Mouse (Mus musculus): ENCODE data around the gene Tecpr1. TPM values are rescaled to one million over a fixed set of nuclear protein-coding genes. Genes with fewer than 3 reads are reported as not detected.

The Tecpr1 gene
- 100 to 1,000 TPM; 107 to 115 TPM for total RNA-seq (2021)
- long read RNA-seq, experiment 1, full-length matches to known transcripts, result 83 of 120 reads
- long read RNA-seq, experiment 1, partial matches to known transcripts, result 22 of 120 reads
- long read RNA-seq, experiment 1, other reads (novel, unspliced or antisense), result 15 of 120 reads
- long read RNA-seq, experiment 2, full-length matches to known transcripts, result 135 of 186 reads
- long read RNA-seq, experiment 2, partial matches to known transcripts, result 29 of 186 reads
- long read RNA-seq, experiment 2, other reads (novel, unspliced or antisense), result 22 of 186 reads

GRCm38 (mm10) chr5:144223503-144223862 lies at the start of gene Tecpr1:
TSS of gene Tecpr1 (minus strand) at chr5:144223615.
- Histone ChIP-seq H3K27ac (peak within 1 kb of the TSS; percentile 93), H3K4me3 (peak within 1 kb of the TSS; percentile 80)
- peak; percentile 96 for DNase-seq (ENCODE audit: low spot score in 2 of 2)
- peak; percentile 41 for TF ChIP-seq CTCF (conservative IDR thresholded peaks at IDR 0.05)

DNA sequence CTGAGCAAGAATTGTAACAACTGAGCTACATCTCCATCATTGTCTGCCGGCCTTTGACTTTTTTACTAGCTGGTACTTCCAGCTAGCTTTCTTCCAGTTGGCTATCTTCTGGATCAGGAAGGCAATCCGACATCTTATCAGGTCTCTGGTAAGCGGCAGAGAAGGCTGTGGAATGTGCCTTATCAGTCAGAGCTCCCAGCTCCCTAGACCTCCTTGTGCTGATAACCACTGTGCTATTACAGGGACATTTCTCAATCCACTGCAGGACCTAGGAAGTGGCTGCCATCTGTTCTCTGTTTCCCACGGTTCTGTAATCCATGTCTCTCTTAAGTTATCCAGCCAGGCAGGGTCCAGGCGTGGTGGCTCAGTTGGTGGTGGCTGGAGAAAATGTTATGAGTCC lies 48.4 kb upstream of the Tecpr1 start:
- no peak for DNase-seq (ENCODE audit: low spot score in 2 of 2)
- H3K27ac ChIP-seq, result no peak overlapping the region
- TF ChIP-seq CTCF (conservative IDR thresholded peaks at IDR 0.05), result no peak
- H3K4me3 ChIP-seq, result no peak overlapping the region

DNA sequence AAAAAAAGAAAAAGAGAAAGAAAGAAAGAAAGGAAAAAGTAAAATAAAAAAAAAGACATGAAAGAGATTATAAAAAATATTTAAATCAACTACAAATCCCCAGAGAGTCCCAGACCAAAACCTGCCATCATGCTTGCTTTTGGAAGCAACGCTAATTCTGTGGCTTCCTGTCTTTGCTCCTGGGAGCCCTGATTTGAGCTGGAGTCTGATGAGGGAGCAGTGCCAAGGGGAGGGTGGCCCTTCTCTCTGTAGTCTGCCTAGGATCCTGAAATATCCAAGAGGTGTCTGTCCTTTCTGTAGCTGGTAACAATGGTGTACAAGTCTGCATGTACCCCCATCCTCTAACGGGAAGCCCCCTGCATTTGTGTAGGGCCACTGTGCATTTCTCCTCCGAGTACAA lies 47.7 kb upstream of the Tecpr1 start:
- Histone ChIP-seq H3K4me3 (no peak overlapping the region), H3K27ac (no peak overlapping the region)
- TF ChIP-seq CTCF (conservative IDR thresholded peaks at IDR 0.05), result no peak

GRCm38 (mm10) chr5:144270420-144270819 lies 47.0 kb upstream of the Tecpr1 start:
- Histone ChIP-seq H3K4me3 (no peak overlapping the region), H3K27ac (no peak overlapping the region)
- no peak for DNase-seq (ENCODE audit: low spot score in 2 of 2)
- no peak for TF ChIP-seq CTCF (conservative IDR thresholded peaks at IDR 0.05)

More for the DNA sequence above, 47.7 kb upstream of the Tecpr1 start:
- DNase-seq (ENCODE audit: low spot score in 2 of 2), result no peak

GRCm38 (mm10) chr5:144269926-144270325 lies 46.5 kb upstream of the Tecpr1 start:
- no peak overlapping the region for H3K27ac ChIP-seq
- DNase-seq (ENCODE audit: low spot score in 2 of 2), result no peak
- TF ChIP-seq CTCF (conservative IDR thresholded peaks at IDR 0.05), result no peak
- no peak overlapping the region for H3K4me3 ChIP-seq

DNA sequence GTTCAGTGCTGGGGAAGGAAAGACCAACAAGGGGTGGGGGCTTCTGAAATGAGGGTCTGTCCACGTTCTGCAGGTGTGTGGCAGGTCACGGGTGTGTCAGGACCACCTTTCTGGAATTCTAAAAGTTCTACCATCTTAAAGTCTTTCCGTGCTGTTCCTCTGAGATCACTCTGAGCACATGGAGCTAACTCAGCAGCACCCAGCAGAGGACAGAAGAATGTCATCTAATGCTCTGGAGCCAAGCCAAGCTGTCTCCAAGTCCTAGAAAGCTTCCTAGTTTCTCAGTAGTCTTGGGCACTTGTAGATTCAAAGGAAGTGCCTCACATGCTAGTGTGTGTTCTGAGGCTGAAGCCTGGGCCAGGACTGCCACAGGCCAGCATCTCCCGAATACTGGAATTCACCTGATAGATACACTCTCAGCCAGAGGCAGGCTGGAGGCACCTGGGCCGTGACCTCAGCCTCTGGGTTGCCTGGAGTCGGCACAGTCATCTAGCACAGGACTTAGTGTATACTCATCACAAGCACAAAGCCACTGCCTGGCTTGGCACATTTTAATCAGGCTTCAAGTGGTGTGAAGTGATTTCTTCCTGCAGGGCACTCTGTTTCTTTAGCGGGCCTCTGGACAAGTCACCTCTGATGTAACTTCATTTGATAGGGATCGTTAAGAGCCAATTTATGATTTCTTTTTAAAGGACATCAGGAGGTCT lies 44.3 kb upstream of the Tecpr1 start:
- TF ChIP-seq CTCF (conservative IDR thresholded peaks at IDR 0.05), result peak; percentile 71
- Histone ChIP-seq H3K27ac (no peak overlapping the region), H3K4me3 (no peak overlapping the region)
- peak; percentile 49 to 51 for DNase-seq (ENCODE audit: low spot score in 2 of 2)

DNA sequence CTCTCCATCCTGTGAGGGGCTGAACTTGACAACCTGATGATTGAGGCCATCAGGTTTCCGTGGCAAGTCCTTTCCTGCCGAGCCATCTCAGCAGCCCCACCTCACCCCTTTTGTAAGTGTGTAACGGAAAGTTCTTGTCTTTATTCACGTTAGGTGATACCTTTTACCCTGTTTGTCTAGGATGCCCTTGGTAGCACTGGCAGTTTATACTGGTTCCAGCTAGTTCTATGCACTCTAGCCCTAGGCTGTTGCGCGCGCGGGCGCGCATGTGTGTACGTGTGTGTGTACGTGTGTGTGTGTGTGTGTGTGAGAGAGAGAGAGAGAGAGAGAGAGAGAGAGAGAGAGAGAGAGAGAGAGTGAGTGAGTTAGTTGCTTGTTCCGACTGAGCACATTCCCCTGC lies 40.1 kb upstream of the Tecpr1 start:
- H3K27ac ChIP-seq, result no peak overlapping the region
- no peak overlapping the region for H3K4me3 ChIP-seq
- DNase-seq (ENCODE audit: low spot score in 2 of 2), result no peak
- TF ChIP-seq CTCF (conservative IDR thresholded peaks at IDR 0.05), result no peak

GRCm38 (mm10) chr5:144263082-144263481 lies 39.7 kb upstream of the Tecpr1 start:
- no peak for TF ChIP-seq CTCF (conservative IDR thresholded peaks at IDR 0.05)
- Histone ChIP-seq H3K4me3 (no peak overlapping the region), H3K27ac (no peak overlapping the region)
- no peak for DNase-seq (ENCODE audit: low spot score in 2 of 2)

GRCm38 (mm10) chr5:144261829-144262228 lies 38.4 kb upstream of the Tecpr1 start:
- no peak overlapping the region for H3K27ac ChIP-seq
- DNase-seq (ENCODE audit: low spot score in 2 of 2), result no peak
- no peak for TF ChIP-seq CTCF (conservative IDR thresholded peaks at IDR 0.05)

DNA sequence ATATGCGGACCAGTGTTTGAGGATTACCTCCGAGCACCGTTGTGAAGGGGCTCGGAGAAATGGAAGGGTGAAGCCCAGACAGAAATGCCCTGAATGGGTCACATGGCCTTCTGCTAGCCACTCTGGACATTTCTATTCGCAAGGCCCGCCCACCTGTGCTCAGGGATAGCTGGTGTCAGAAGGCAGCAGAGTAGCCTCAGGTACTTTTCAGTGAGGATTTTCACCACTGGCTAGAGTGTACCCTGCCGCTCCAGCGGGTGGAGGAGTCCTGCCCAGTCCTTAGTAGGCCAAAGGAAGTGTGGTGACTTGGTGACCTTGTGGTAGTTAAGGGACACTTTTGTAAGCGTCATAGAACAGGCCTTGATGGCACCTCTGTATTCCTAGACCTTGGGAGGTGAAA lies 37.9 kb upstream of the Tecpr1 start:
- Histone ChIP-seq H3K4me3 (no peak overlapping the region), H3K27ac (no peak overlapping the region)
- TF ChIP-seq CTCF (conservative IDR thresholded peaks at IDR 0.05), result no peak
- no peak for DNase-seq (ENCODE audit: low spot score in 2 of 2)

More at GRCm38 (mm10) chr5:144261829-144262228, 38.4 kb upstream of the Tecpr1 start:
- no peak overlapping the region for H3K4me3 ChIP-seq

DNA sequence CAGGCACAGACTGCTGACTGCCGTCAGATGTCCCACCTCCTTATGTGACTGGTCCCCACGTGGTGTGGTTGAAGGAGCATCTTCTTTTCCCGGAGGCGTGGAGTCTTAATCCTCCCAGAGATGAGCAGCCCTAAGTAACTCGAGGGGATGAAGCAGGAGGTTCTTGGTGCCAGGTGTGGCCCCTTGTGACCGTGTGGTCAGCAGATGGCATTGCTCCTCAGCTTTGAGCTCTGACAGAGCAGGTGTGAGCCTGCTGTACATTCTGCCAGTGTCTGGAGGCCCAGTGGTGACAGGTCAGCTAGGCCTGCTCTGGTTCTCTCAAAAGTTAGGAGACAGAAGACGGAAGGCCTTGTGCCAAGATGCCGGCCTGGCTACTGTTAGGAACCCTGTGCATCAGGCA lies 37.0 kb upstream of the Tecpr1 start:
- no peak for DNase-seq (ENCODE audit: low spot score in 2 of 2)
- no peak for TF ChIP-seq CTCF (conservative IDR thresholded peaks at IDR 0.05)
- H3K4me3 ChIP-seq, result no peak overlapping the region
- no peak overlapping the region for H3K27ac ChIP-seq

- H3K27ac ChIP-seq, result no peak overlapping the region
- DNase-seq (ENCODE audit: low spot score in 2 of 2), result no peak
- no peak overlapping the region for H3K4me3 ChIP-seq
- TF ChIP-seq CTCF (conservative IDR thresholded peaks at IDR 0.05), result no peak
Measured at GRCm38 (mm10) chr5:144259228-144259627, 35.8 kb upstream of the Tecpr1 start.

GRCm38 (mm10) chr5:144258687-144259086 lies 35.3 kb upstream of the Tecpr1 start:
- peak overlapping the region; percentile 12; the same call in 1 of the 2 replicates for H3K27ac ChIP-seq
- no peak for TF ChIP-seq CTCF (conservative IDR thresholded peaks at IDR 0.05)
- DNase-seq (ENCODE audit: low spot score in 2 of 2), result no peak
- peak overlapping the region; percentile 41; the same call in 1 of the 2 replicates for H3K4me3 ChIP-seq

All from layer of hippocampus, adult 2 months (tissue).